Mouse (Mus musculus) hindbrain, postnatal 0 days (tissue): ENCODE results near the gene Ptprd. TPM values are rescaled to one million over a fixed set of nuclear protein-coding genes. Genes with fewer than 3 reads are reported as not detected.

Experiments
- ATAC-seq: fragments of 200-750 bp; cut with Nextera tagmentation; 2 replicates; pipeline ENCODE4 v1.8.0; 2017; ENCODE audit warnings: mild to moderate bottlenecking, moderate TSS enrichment, moderate library complexity
- DNase-seq: peaks from one replicate; pipeline ENCODE4 v3.0.0-alpha.2; 2015; ENCODE audit warnings: low spot score
- H3K27ac ChIP-seq: fragments of 300-500 bp; sonication (generic); 2 replicates; pipeline ENCODE4 v1.5.1; 2014; ENCODE audit warnings: mild to moderate bottlenecking
- H3K27me3 ChIP-seq: fragments of 300-500 bp; sonication (generic); 2 replicates; pipeline ENCODE4 v1.6.1; 2014; ENCODE audit warnings: low read length, mixed read lengths; ENCODE audit not compliant: insufficient read depth
- H3K36me3 ChIP-seq: fragments of 300-500 bp; sonication (generic); 2 replicates; pipeline ENCODE4 v1.6.1; 2014; ENCODE audit warnings: low read length, mixed read lengths; ENCODE audit not compliant: insufficient read depth
- H3K4me1 ChIP-seq: fragments of 300-500 bp; sonication (generic); 2 replicates; pipeline ENCODE4 v1.6.1; 2014; ENCODE audit warnings: antibody characterized with exemption, low read length, mixed read lengths; ENCODE audit not compliant: insufficient read depth
- H3K4me2 ChIP-seq: fragments of 300-500 bp; sonication (generic); 2 replicates; pipeline ENCODE4 v1.6.1; 2014; ENCODE audit warnings: low read depth, mild to moderate bottlenecking, low read length, moderate library complexity, mixed read lengths
- H3K4me3 ChIP-seq: fragments of 300-500 bp; sonication (generic); 2 replicates; pipeline ENCODE4 v1.5.1; 2014; ENCODE audit warnings: low read length
- H3K9ac ChIP-seq: fragments of 300-500 bp; sonication (generic); replicated peaks from 2 replicates; pipeline ENCODE4 v1.6.1; 2014; ENCODE audit warnings: mild to moderate bottlenecking, low read length, moderate library complexity, mixed read lengths
- H3K9me3 ChIP-seq: fragments of 300-500 bp; sonication (generic); 2 replicates; pipeline ENCODE4 v1.6.1; 2016; ENCODE audit warnings: low read length, mixed read lengths
- CTCF ChIP-seq: IDR thresholded peaks from 2 replicates; pipeline ENCODE4 v1.5.1; 2016; ENCODE audit warnings: antibody characterized with exemption, control low read depth, low read depth
- WGBS: fragments of 180-500 bp; shearing (Covaris S2); extraction: QIAGEN DNeasy Blood & Tissue Kit; methylation state at CpG from one replicate; pipeline ENCODE4 v1.1.7; 2014; 5-methylcytosine and 5-hydroxymethylcytosine counted together
- polyA plus RNA-seq: library from polyadenylated mRNA; unstranded; fragments of >200 nt; fragmentation: Nextera tagmentation; extraction: Ambion mirVana; gene quantifications from 2 replicates; pipeline ENCODE4 v1.2.1, GENCODE M21; 2015
- total RNA-seq: library from RNA; depleted of rRNA; stranded (reverse); fragments of >200 nt; gene quantifications from 2 replicates; pipeline ENCODE4 v1.2.3, GENCODE M21; 2014

Gene Ptprd
- total and polyA plus RNA-seq, 2 experiments from 2014 or later = 56.3 to 96.0 TPM

DNA sequence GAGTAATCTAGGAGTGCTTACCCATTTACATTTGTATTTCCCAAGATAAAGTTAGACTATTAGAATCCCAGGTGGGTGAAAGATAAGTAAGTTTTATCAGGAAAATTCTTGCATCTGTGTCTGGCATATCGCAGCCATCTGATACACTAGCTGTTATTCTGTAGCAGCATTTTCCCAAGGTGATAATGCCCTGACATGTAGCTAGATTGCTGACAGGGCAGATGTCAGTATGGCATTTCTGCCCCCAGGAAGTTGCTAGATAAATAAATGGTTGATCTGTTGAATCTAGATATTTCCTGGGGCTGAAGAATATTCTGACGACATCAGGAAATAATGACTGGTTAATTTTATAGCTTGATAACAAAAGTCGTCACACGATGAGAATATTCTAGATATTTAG lies 2119.9 kb downstream of the Ptprd start:
- TF ChIP-seq CTCF = no peak
- Histone ChIP-seq H3K4me3 (no peak overlapping the region), H3K9me3 (no peaks in the 10 kb centered on the region), H3K27me3 (no peaks in the 10 kb centered on the region), H3K9ac (no peak overlapping the region), H3K4me2 (no peak overlapping the region), H3K27ac (no peak overlapping the region), H3K36me3 (no peaks in the 10 kb centered on the region), H3K4me1 (no peaks in the 10 kb centered on the region)
- no peak for DNase-seq
- 88% methylated on average over 4 of the region's 4 CpGs for WGBS
- ATAC-seq = no peak

DNA sequence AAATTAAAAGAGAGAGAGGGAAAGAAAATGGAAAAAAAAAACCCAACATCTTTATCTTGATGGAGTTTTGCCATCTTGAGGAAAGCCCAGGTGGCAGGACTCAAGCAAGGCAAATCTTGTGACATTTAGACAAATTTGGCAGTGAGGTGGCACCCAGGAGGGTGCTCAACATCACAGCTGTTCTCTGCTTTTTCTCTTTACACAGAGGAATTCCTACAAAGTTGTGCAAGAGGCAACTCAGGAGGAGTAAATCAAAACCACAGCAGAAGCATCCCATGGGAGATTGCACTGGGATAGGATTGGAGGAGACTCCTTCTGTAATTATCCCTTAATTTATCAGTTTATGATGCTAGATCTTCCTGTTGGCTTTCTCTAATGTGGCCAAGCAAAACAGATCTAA lies 2121.9 kb downstream of the Ptprd start:
- Histone ChIP-seq H3K36me3 (no peaks in the 10 kb centered on the region; the same call in 1 of the 2 replicates), H3K9ac (no peak overlapping the region), H3K4me3 (no peak overlapping the region), H3K4me1 (no peaks in the 10 kb centered on the region), H3K4me2 (no peak overlapping the region), H3K9me3 (no peaks in the 10 kb centered on the region), H3K27ac (no peak overlapping the region), H3K27me3 (no peaks in the 10 kb centered on the region)
- ATAC-seq = no peak
- TF ChIP-seq CTCF = no peak
- no peak for DNase-seq

DNA sequence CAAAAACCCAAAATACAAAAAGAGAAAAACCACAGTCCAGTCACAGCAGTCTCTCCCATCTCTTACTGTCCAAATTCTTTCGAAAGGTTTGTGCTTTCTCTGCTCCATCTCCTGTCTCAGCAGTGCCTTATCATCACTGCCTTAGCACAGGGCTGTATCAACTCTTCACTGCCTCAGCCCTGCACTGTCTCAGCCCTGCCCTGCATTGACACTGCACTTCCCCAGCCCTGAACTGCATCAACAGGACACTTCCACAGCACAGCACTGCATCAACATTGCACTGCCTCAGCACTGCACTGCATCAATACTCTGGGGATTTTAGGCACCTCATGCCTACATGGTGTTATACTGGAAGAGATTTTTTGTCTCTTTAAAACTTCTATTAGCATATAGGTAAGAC lies 2135.7 kb downstream of the Ptprd start:
- no peaks in the 10 kb centered on the region for H3K9me3 ChIP-seq
- no peak for ATAC-seq
- TF ChIP-seq CTCF = no peak

DNA sequence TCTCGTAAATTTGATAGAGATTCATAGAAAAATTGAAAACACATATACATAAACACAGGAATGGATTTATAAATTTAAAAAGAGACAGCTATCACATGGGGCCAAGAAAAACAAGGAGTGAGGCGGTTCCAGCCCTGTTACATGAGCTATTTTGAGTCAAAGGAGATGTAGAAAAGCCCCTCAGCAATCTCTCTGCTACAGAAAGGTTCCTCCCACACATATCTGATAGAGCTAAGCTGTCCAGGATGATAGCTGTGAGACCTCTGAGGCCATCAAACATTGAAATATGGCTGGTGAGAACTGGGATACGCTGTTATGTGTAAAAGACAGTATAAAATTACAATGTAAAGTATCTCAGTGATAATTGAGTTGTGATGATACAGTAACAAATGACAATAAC lies 2138.5 kb downstream of the Ptprd start:
- no peaks in the 10 kb centered on the region for H3K4me1 ChIP-seq
- ATAC-seq (no peak), DNase-seq (no peak)
- no peak for TF ChIP-seq CTCF
- no peaks in the 10 kb centered on the region for H3K27me3 ChIP-seq
- H3K4me3 ChIP-seq = no peak overlapping the region
- no peak overlapping the region for H3K9ac ChIP-seq
- WGBS = 92% methylated on average over 3 of the region's 3 CpGs
- H3K27ac ChIP-seq = no peak overlapping the region
- H3K9me3 ChIP-seq = no peaks in the 10 kb centered on the region
- H3K4me2 ChIP-seq = no peak overlapping the region
- no peaks in the 10 kb centered on the region; the same call in 1 of the 2 replicates for H3K36me3 ChIP-seq

More for the DNA sequence above, 2135.7 kb downstream of the Ptprd start:
- H3K4me3 ChIP-seq = no peak overlapping the region
- no peak overlapping the region for H3K27ac ChIP-seq
- 97% methylated on average over 1 of the region's 1 CpGs for WGBS
- H3K4me2 ChIP-seq = no peak overlapping the region
- no peaks in the 10 kb centered on the region; the same call in 1 of the 2 replicates for H3K36me3 ChIP-seq
- H3K9ac ChIP-seq = no peak overlapping the region
- DNase-seq = no peak
- H3K27me3 ChIP-seq = no peaks in the 10 kb centered on the region
- H3K4me1 ChIP-seq = no peaks in the 10 kb centered on the region

DNA sequence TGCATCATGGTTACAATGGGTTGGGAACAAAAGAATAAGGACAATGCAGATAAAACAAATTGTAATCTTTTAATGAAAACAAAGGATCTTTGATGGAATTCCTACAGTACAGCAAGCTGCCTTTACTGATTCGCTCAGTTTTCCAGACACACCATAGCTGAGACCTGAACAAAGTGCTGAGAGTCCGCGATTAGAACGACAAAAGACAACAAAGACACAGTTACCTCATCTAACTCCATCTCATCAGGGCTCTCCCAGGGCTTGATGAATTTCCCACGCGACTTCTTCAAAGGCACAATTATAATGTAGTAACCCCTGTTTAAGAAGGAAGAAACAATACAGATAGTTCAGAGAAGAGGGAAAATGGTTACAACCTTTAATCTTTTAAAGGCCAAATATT lies 2140.0 kb downstream of the Ptprd start:
- H3K36me3 ChIP-seq = no peaks in the 10 kb centered on the region; the same call in 1 of the 2 replicates

DNA sequence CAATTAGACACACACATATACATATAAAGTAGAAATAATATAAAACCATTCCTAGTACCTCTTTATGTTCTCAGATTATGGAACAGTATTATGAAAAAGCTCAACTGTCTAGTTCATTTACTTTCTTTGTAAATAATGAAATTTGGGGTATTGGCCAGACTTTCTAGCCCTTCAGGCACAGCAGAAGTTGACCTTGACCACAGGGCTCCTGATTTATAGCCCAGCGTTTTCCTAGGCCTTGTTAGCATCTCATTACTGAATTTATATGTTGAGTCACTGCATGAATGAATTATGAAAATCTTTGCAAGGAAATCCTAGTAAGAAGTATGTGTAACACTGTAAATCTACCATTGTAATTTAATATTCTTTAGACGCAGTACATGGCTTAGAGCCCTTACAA lies 2154.9 kb downstream of the Ptprd start:
- H3K4me3 ChIP-seq = no peak overlapping the region
- H3K9me3 ChIP-seq = no peaks in the 10 kb centered on the region
- H3K4me1 ChIP-seq = no peaks in the 10 kb centered on the region
- no peak for DNase-seq
- no peak overlapping the region for H3K9ac ChIP-seq
- ATAC-seq = no peak
- H3K4me2 ChIP-seq = no peak overlapping the region
- TF ChIP-seq CTCF = no peak
- 66% methylated on average over 2 of the region's 2 CpGs for WGBS
- no peak overlapping the region for H3K27ac ChIP-seq
- H3K27me3 ChIP-seq = no peaks in the 10 kb centered on the region
- no peaks in the 10 kb centered on the region for H3K36me3 ChIP-seq

More for the DNA sequence above, 2140.0 kb downstream of the Ptprd start:
- ATAC-seq (no peak), DNase-seq (no peak)
- Histone ChIP-seq H3K4me2 (no peak overlapping the region), H3K27ac (no peak overlapping the region), H3K4me1 (no peaks in the 10 kb centered on the region), H3K4me3 (no peak overlapping the region), H3K27me3 (no peaks in the 10 kb centered on the region), H3K9me3 (no peaks in the 10 kb centered on the region), H3K9ac (no peak overlapping the region)
- TF ChIP-seq CTCF = no peak
- whole genome bisulfite sequencing = 63% methylated on average over 6 of the region's 6 CpGs

DNA sequence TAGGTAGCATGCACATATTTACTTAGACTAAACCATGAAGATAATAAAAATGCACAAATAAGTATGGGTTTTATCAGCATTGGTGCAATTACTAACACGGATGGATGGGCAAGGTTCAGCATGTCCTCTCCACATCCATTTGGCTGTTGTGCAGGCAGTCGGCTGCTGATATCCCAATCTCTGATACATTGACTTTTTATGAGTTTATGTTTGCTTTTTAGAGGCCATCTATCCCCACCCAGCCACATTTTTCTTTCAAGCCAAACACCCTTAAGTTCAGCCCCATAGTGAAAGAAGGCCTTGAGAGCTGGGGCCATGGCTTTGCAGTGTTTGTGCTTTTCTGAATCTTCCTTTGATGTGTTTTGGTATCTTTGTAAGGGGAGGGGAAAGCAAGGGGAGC lies 2166.1 kb downstream of the Ptprd start:
- no peaks in the 10 kb centered on the region for H3K36me3 ChIP-seq
- DNase-seq (no peak), ATAC-seq (no peak)
- no peak for TF ChIP-seq CTCF
- WGBS = 87% methylated on average over 2 of the region's 2 CpGs
- no peaks in the 10 kb centered on the region for H3K27me3 ChIP-seq
- H3K9me3 ChIP-seq = no peaks in the 10 kb centered on the region
- no peak overlapping the region for H3K4me3 ChIP-seq
- H3K9ac ChIP-seq = no peak overlapping the region
- H3K4me2 ChIP-seq = no peak overlapping the region
- no peaks in the 10 kb centered on the region for H3K4me1 ChIP-seq
- no peak overlapping the region for H3K27ac ChIP-seq
